Mouse (Mus musculus) brain, embryonic 14.5 days (tissue): ENCODE results near the gene Rybp.

Source experiments
- CTCF ChIP-seq: fragments of 200-500 bp; IDR thresholded peaks from 2 replicates; pipeline ENCODE4 v1.5.1; 2012; ENCODE audit warnings: inconsistent platforms, mild to moderate bottlenecking, moderate library complexity, borderline replicate concordance; ENCODE audit not compliant: insufficient read depth, insufficient read length; ENCODE audit errors: extremely low read depth
- POLR2A ChIP-seq: fragments of 200-500 bp; IDR thresholded peaks from 2 replicates; pipeline ENCODE4 v1.6.1; 2012; ENCODE audit warnings: mild to moderate bottlenecking, inconsistent platforms, borderline replicate concordance; ENCODE audit not compliant: poor library complexity, insufficient read depth, insufficient read length, severe bottlenecking; ENCODE audit errors: extremely low read depth

DNA sequence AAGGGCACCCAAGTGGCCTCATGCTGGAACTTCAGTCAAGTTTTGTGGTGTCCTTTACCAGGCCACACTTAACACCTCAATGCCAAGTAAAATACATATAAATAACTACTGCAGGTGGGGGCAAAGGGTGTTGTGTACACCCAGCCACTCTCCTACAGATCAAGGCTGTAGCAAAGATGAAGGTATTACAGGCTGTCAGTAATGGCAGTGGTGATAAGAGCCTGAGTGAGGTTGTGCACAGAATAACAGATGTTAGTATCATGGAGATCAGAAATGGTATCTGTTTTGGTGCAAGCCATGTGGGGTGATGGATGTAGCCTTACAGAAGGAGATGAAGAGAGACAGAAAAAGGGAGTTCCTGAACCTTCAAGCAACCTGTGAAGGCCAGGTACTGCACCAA, 52.2 kb downstream of the Rybp start:
- TF ChIP-seq CTCF (no peak), POLR2A (no peak)
